9 mouse cellular contexts compared by ENCODE assay signal in genomic region chr2:77341575-77342332, GRCm38 (mm10).
DNase-seq lines count a peak whose midpoint lies in the region; ATAC-seq and TF ChIP-seq lines count a peak whose summit lies in the region.
"Had no signal": no experiment of that assay in that cellular context is flagged by ENCODE, and none has a peak within 500 bp of the region (broad histone marks: within the 10 kb centered on the region; RNA-seq: fewer than 3 reads in every experiment).

No protein-coding gene starts in this region.

- H3K9me3 ChIP-seq in E14TG2a.4 (ENCODE audit: low read length): peaks cover under 1% of the 10 kb centered on the region; the same call in 1 of the 2 replicates
- no peaks in the 10 kb centered on the region for H3K9me3 ChIP-seq in forebrain, embryonic 11.5 days (ENCODE audit: control insufficient read depth, low read length)
- H3K9me3 ChIP-seq in heart, embryonic 16.5 days (replicated peaks; ENCODE audit: control insufficient read depth, low read length): peaks cover 5% of the 10 kb centered on the region
- H3K9me3 ChIP-seq: liver, embryonic 15.5 days had no signal

- no peak overlapping the region for H3K9ac ChIP-seq in forebrain, embryonic 11.5 days (ENCODE audit: low read length)
- H3K9ac ChIP-seq in heart, embryonic 16.5 days (ENCODE audit: low read length): no peak overlapping the region
- H3K9ac ChIP-seq: liver, embryonic 15.5 days had no signal

- WGBS in forebrain, embryonic 11.5 days: 51% methylated on average over 12 of the region's 12 CpGs
- WGBS in heart, embryonic 16.5 days: 39% methylated on average over 12 of the region's 12 CpGs
- WGBS in thymus, adult 2 months: 23% methylated on average over 12 of the region's 12 CpGs

- no peaks in the 10 kb centered on the region; the same call in 1 of the 2 replicates for H3K27me3 ChIP-seq in E14TG2a.4 (ENCODE audit: insufficient read depth, low read length)
- H3K27me3 ChIP-seq in forebrain, embryonic 11.5 days (ENCODE audit: control insufficient read depth, insufficient read depth, low read length): no peaks in the 10 kb centered on the region
- no peaks in the 10 kb centered on the region for H3K27me3 ChIP-seq in heart, embryonic 16.5 days (ENCODE audit: control insufficient read depth, insufficient read depth, low read length)
- H3K27me3 ChIP-seq in thymus, adult 2 months (ENCODE audit: control insufficient read depth, insufficient read depth, low read length): no peaks in the 10 kb centered on the region
- H3K27me3 ChIP-seq: liver, embryonic 15.5 days had no signal

- DNase-seq in brain, embryonic 14.5 days (ENCODE audit: low read depth): peak; percentile 87
- DNase-seq in forebrain, embryonic 11.5 days (ENCODE audit: low spot score): peak; percentile 93
- DNase-seq in kidney, postnatal 25 days: peak; percentile 94 to 98
- peak; percentile 91 to 94 for DNase-seq in lung, adult 18-20 months
- DNase-seq in ovary, postnatal 10 days (ENCODE audit: low spot score): peak; percentile 81
- DNase-seq in thymus, adult 2 months: peak; percentile 93

- ATAC-seq in forebrain, embryonic 11.5 days (replicated peaks; ENCODE audit: low FRiP score): peak; percentile 78
- ATAC-seq in heart, embryonic 16.5 days (replicated peaks; ENCODE audit: extremely low read depth, insufficient read depth, low FRiP score): peak; percentile 69

- peak; percentile 99 for TF ChIP-seq CTCF in E14TG2a.4 (conservative IDR thresholded peaks at IDR 0.05; ENCODE audit: low read length)
- peak; percentile 90 for TF ChIP-seq CTCF in brain, embryonic 14.5 days (IDR thresholded peaks at IDR 0.05; ENCODE audit: borderline replicate concordance, extremely low read depth, insufficient read depth, insufficient read length)
- TF ChIP-seq CTCF in thymus, adult 2 months (IDR thresholded peaks at IDR 0.05; ENCODE audit: borderline replicate concordance, control insufficient read depth, extremely low read depth, insufficient read depth, low read length, poor library complexity): peak; percentile 88; the same call in 1 of the 2 replicates

- no peaks in the 10 kb centered on the region for H3K36me3 ChIP-seq in E14TG2a.4 (ENCODE audit: insufficient read depth, low read length)
- H3K36me3 ChIP-seq in forebrain, embryonic 11.5 days (ENCODE audit: control insufficient read depth, insufficient read depth, low read length): no peaks in the 10 kb centered on the region
- H3K36me3 ChIP-seq in heart, embryonic 16.5 days (ENCODE audit: control insufficient read depth, insufficient read depth): no peaks in the 10 kb centered on the region
- no peaks in the 10 kb centered on the region for H3K36me3 ChIP-seq in thymus, adult 2 months (ENCODE audit: control insufficient read depth, insufficient read depth, low read length)
- H3K36me3 ChIP-seq: liver, embryonic 15.5 days had no signal

- H3K4me3 ChIP-seq in E14TG2a.4 (replicated peaks; ENCODE audit: low read length): no peak overlapping the region
- H3K4me3 ChIP-seq in forebrain, embryonic 11.5 days (ENCODE audit: low read depth, low read length): no peak overlapping the region
- H3K4me3 ChIP-seq in heart, embryonic 16.5 days (ENCODE audit: low read length): no peak overlapping the region
- H3K4me3 ChIP-seq in thymus, adult 2 months (ENCODE audit: control insufficient read depth, insufficient read depth, low read length): no peak overlapping the region
- H3K4me3 ChIP-seq: liver, embryonic 15.5 days had no signal

- TF ChIP-seq POLR2A in brain, embryonic 14.5 days (IDR thresholded peaks at IDR 0.05; ENCODE audit: borderline replicate concordance, extremely low read depth, insufficient read depth, insufficient read length, poor library complexity, severe bottlenecking): no peak
- TF ChIP-seq POLR2A in thymus, adult 2 months (IDR thresholded peaks at IDR 0.05; ENCODE audit: control insufficient read depth, extremely low read depth, insufficient read depth, low read length, poor library complexity): no peak

- peaks cover 44% of the 10 kb centered on the region for H3K4me1 ChIP-seq in E14TG2a.4 (replicated peaks; ENCODE audit: low read depth, low read length)
- H3K4me1 ChIP-seq in forebrain, embryonic 11.5 days (replicated peaks; ENCODE audit: control insufficient read depth, insufficient read depth, low read length): no peaks in the 10 kb centered on the region
- peaks cover 4% of the 10 kb centered on the region; the same call in 1 of the 2 replicates for H3K4me1 ChIP-seq in heart, embryonic 16.5 days (ENCODE audit: control insufficient read depth, insufficient read depth, low read length)
- H3K4me1 ChIP-seq in thymus, adult 2 months (replicated peaks; ENCODE audit: control insufficient read depth, insufficient read depth, low read length): no peaks in the 10 kb centered on the region
- H3K4me1 ChIP-seq: liver, embryonic 15.5 days had no signal

- no peak overlapping the region for H3K27ac ChIP-seq in forebrain, embryonic 11.5 days (ENCODE audit: low read depth, low read length)
- no peak overlapping the region for H3K27ac ChIP-seq in heart, embryonic 16.5 days (ENCODE audit: low read length)
- H3K27ac ChIP-seq in thymus, adult 2 months (ENCODE audit: control insufficient read depth, insufficient read depth, low read length): no peak overlapping the region
- H3K27ac ChIP-seq: liver, embryonic 15.5 days had no signal

- H3K4me2 ChIP-seq in forebrain, embryonic 11.5 days (ENCODE audit: low read depth, low read length, severe bottlenecking): no peak overlapping the region
- peak overlapping the region; percentile 42; the same call in 1 of the 2 replicates for H3K4me2 ChIP-seq in heart, embryonic 16.5 days (ENCODE audit: low read depth, low read length)
- H3K4me2 ChIP-seq: liver, embryonic 15.5 days had no signal
